Mouse (Mus musculus): Measurements from ENCODE around the gene Trim16.

GRCm38 (mm10) chr11:62847655-62848191, 27.7 kb downstream of the Trim16 start:
- TF ChIP-seq CTCF (IDR thresholded peaks at IDR 0.05) (0 out of 2 replicates have a peak, but pooled peaks have one; percentile 5), EP300 (IDR thresholded peaks at IDR 0.05) (no peak)
